Mouse (Mus musculus): ENCODE results near the gene Srp14. TPM values are rescaled to one million over a fixed set of nuclear protein-coding genes. Genes with fewer than 3 reads are reported as not detected.
A peak's percentile ranks its signal among the peaks of the same experiment; 100 is the strongest.

Srp14 gene
- polyA plus RNA-seq, 1 experiment from 2014 or later, result 175 TPM

- Histone ChIP-seq H3K9ac (ENCODE audit: low read length) (no peak overlapping the region), H3K27me3 (ENCODE audit: control insufficient read depth, insufficient read depth, low read length) (no peaks in the 10 kb centered on the region), H3K27ac (replicated peaks) (no peak overlapping the region), H3K36me3 (ENCODE audit: control insufficient read depth, insufficient read depth, low read length) (peaks cover 7% of the 10 kb centered on the region; the same call in 1 of the 2 replicates), H3K9me3 (ENCODE audit: control insufficient read depth, low read length) (no peaks in the 10 kb centered on the region), H3K4me3 (ENCODE audit: low read depth, low read length) (no peak overlapping the region), H3K4me1 (replicated peaks; ENCODE audit: control insufficient read depth, insufficient read depth) (no peaks in the 10 kb centered on the region), H3K4me2 (replicated peaks; ENCODE audit: low read depth) (no peak overlapping the region)
- 93% methylated on average over 13 of the region's 13 CpGs for WGBS
- TF ChIP-seq CTCF (IDR thresholded peaks at IDR 0.05; ENCODE audit: low read depth), result no peak
- no peak for TF ChIP-seq EP300 (optimal IDR thresholded peaks at IDR 0.05)
- ATAC-seq (ENCODE audit: low FRiP score, low TSS enrichment) (no peak), DNase-seq (ENCODE audit: low spot score) (no peak)
Observed at GRCm38 (mm10) chr2:118457463-118458261, 21.8 kb downstream of the Srp14 start.

GRCm38 (mm10) chr2:118457029-118457428 is 22.5 kb downstream of the Srp14 start:
- no peak for ATAC-seq (ENCODE audit: low FRiP score, low TSS enrichment)
- DNase-seq (ENCODE audit: low spot score), result no peak
- H3K27ac ChIP-seq (replicated peaks), result no peak overlapping the region
- no peak for TF ChIP-seq CTCF (IDR thresholded peaks at IDR 0.05; ENCODE audit: low read depth)
- TF ChIP-seq EP300 (optimal IDR thresholded peaks at IDR 0.05), result no peak
- no peaks in the 10 kb centered on the region for H3K27me3 ChIP-seq (ENCODE audit: control insufficient read depth, insufficient read depth, low read length)
- H3K9me3 ChIP-seq (ENCODE audit: control insufficient read depth, low read length), result no peaks in the 10 kb centered on the region
- H3K4me2 ChIP-seq (replicated peaks; ENCODE audit: low read depth), result no peak overlapping the region
- WGBS, result 95% methylated on average over 3 of the region's 3 CpGs
- H3K4me3 ChIP-seq (ENCODE audit: low read depth, low read length), result no peak overlapping the region
- peaks cover 6% of the 10 kb centered on the region; the same call in 1 of the 2 replicates for H3K36me3 ChIP-seq (ENCODE audit: control insufficient read depth, insufficient read depth, low read length)
- H3K9ac ChIP-seq (ENCODE audit: low read length), result no peak overlapping the region
- H3K4me1 ChIP-seq (replicated peaks; ENCODE audit: control insufficient read depth, insufficient read depth), result no peaks in the 10 kb centered on the region

GRCm38 (mm10) chr2:118451056-118451455 is 28.5 kb downstream of the Srp14 start:
- ATAC-seq (ENCODE audit: low FRiP score, low TSS enrichment) (peak; percentile 77), DNase-seq (ENCODE audit: low spot score) (no peak)
- 79% methylated on average over 6 of the region's 6 CpGs for WGBS
- Histone ChIP-seq H3K4me2 (replicated peaks; ENCODE audit: low read depth) (no peak overlapping the region), H3K4me3 (ENCODE audit: low read depth, low read length) (no peak overlapping the region), H3K27ac (replicated peaks) (no peak overlapping the region), H3K9me3 (ENCODE audit: control insufficient read depth, low read length) (no peaks in the 10 kb centered on the region), H3K36me3 (ENCODE audit: control insufficient read depth, insufficient read depth, low read length) (peaks cover 14% of the 10 kb centered on the region; the same call in 1 of the 2 replicates), H3K4me1 (replicated peaks; ENCODE audit: control insufficient read depth, insufficient read depth) (no peaks in the 10 kb centered on the region), H3K27me3 (ENCODE audit: control insufficient read depth, insufficient read depth, low read length) (no peaks in the 10 kb centered on the region), H3K9ac (ENCODE audit: low read length) (no peak overlapping the region)
- TF ChIP-seq EP300 (optimal IDR thresholded peaks at IDR 0.05), result no peak
- TF ChIP-seq CTCF (IDR thresholded peaks at IDR 0.05; ENCODE audit: low read depth), result no peak

- no peaks in the 10 kb centered on the region for H3K9me3 ChIP-seq (ENCODE audit: control insufficient read depth, low read length)
- ATAC-seq (ENCODE audit: low FRiP score, low TSS enrichment) (no peak), DNase-seq (ENCODE audit: low spot score) (no peak)
- no peak overlapping the region for H3K4me3 ChIP-seq (ENCODE audit: low read depth, low read length)
- H3K27ac ChIP-seq (replicated peaks), result no peak overlapping the region
- H3K4me2 ChIP-seq (replicated peaks; ENCODE audit: low read depth), result no peak overlapping the region
- no peak overlapping the region for H3K9ac ChIP-seq (ENCODE audit: low read length)
- H3K4me1 ChIP-seq (replicated peaks; ENCODE audit: control insufficient read depth, insufficient read depth), result no peaks in the 10 kb centered on the region
- H3K36me3 ChIP-seq (ENCODE audit: control insufficient read depth, insufficient read depth, low read length), result peaks cover 11% of the 10 kb centered on the region; the same call in 1 of the 2 replicates
- H3K27me3 ChIP-seq (ENCODE audit: control insufficient read depth, insufficient read depth, low read length), result no peaks in the 10 kb centered on the region
- WGBS, result 86% methylated on average over 12 of the region's 12 CpGs
- TF ChIP-seq CTCF (IDR thresholded peaks at IDR 0.05; ENCODE audit: low read depth) (no peak), EP300 (optimal IDR thresholded peaks at IDR 0.05) (no peak)
Observed at GRCm38 (mm10) chr2:118448181-118448580, 31.3 kb downstream of the Srp14 start.

GRCm38 (mm10) chr2:118445696-118446674 is 33.5 kb downstream of the Srp14 start:
- DNase-seq (ENCODE audit: low spot score) (no peak), ATAC-seq (ENCODE audit: low FRiP score, low TSS enrichment) (no peak)
- Histone ChIP-seq H3K4me1 (replicated peaks; ENCODE audit: control insufficient read depth, insufficient read depth) (no peaks in the 10 kb centered on the region), H3K27ac (replicated peaks) (no peak overlapping the region), H3K36me3 (ENCODE audit: control insufficient read depth, insufficient read depth, low read length) (peaks cover 11% of the 10 kb centered on the region; the same call in 1 of the 2 replicates), H3K4me2 (replicated peaks; ENCODE audit: low read depth) (no peak overlapping the region), H3K9me3 (ENCODE audit: control insufficient read depth, low read length) (no peaks in the 10 kb centered on the region), H3K9ac (ENCODE audit: low read length) (no peak overlapping the region), H3K4me3 (ENCODE audit: low read depth, low read length) (no peak overlapping the region), H3K27me3 (ENCODE audit: control insufficient read depth, insufficient read depth, low read length) (no peaks in the 10 kb centered on the region)
- 70% methylated on average over 13 of the region's 13 CpGs for WGBS
- TF ChIP-seq EP300 (optimal IDR thresholded peaks at IDR 0.05) (no peak), CTCF (IDR thresholded peaks at IDR 0.05; ENCODE audit: low read depth) (no peak)

All from stomach, postnatal 0 days (tissue).